In the genomic region with DNA sequence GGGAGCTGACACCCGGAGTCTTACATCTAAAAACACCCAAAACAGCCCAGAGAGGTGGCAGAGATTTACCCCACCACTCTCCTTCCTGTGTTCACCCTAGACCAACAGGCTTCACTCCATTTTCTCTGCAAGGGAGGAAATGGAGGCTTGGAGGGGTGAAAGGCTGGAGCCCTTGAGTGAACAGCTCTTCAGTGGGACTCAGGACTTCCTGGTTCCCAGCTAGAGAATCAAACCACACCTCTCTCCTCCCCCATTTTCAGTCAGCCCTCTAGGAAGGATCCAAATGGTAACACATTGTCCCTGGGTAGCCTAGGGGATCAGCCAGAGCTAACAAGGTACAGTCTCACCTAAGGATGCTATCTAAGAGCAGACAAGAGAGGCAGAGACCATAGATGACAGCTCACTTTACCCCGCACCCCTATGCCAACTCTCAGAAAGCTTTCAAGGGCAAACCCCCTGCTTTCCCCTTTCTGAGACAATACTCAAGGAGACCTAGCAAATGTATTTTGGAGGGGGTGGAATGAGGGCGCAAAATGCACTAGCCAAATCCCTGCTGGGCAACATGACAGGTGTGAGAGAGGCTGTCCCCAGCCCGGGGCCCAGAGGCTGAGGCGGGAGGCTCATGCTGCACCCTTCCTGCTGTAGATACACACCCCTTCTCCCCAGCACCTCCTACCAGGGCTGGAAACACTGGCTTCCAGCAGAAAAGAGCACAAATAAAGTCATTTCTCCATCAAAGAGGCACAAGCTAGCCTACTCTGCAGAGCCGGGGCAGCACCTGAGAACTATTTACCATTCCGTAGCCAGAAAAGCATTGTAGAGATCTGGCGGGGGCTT, we compare ENCODE assay signal across 8 mouse cellular contexts. TPM values are rescaled to one million over a fixed set of nuclear protein-coding genes. Genes with fewer than 3 reads are reported as not detected.
DNase-seq lines count a peak whose midpoint lies in the region; ATAC-seq and TF ChIP-seq lines count a peak whose summit lies in the region.

No protein-coding gene starts in this region.

- peak overlapping the region; percentile 98 for H3K9ac ChIP-seq in embryonic facial prominence, embryonic 12.5 days
- peak overlapping the region; percentile 99 for H3K9ac ChIP-seq in hindbrain, postnatal 0 days (replicated peaks; ENCODE audit: low read length)

- H3K9me3 ChIP-seq in embryonic facial prominence, embryonic 12.5 days, result no peaks in the 10 kb centered on the region
- no peaks in the 10 kb centered on the region for H3K9me3 ChIP-seq in hindbrain, postnatal 0 days (ENCODE audit: low read length)

- no peaks in the 10 kb centered on the region for H3K27me3 ChIP-seq in embryonic facial prominence, embryonic 12.5 days
- no peaks in the 10 kb centered on the region for H3K27me3 ChIP-seq in hindbrain, postnatal 0 days (ENCODE audit: insufficient read depth, low read length)

- ATAC-seq in embryonic facial prominence, embryonic 12.5 days (ENCODE audit: insufficient number of reproducible peaks, insufficient read depth, low FRiP score, low TSS enrichment), result no peak
- no peak for ATAC-seq in hindbrain, postnatal 0 days

- H3K4me1 ChIP-seq in embryonic facial prominence, embryonic 12.5 days, result peaks cover 36% of the 10 kb centered on the region
- H3K4me1 ChIP-seq in hindbrain, postnatal 0 days (ENCODE audit: insufficient read depth, low read length), result peaks cover 31% of the 10 kb centered on the region

- DNase-seq in spleen, adult 12 weeks (ENCODE audit: low spot score), result peak; percentile 22
- DNase-seq in spleen, adult 18-20 months, result no peak
- DNase-seq in hindbrain, postnatal 0 days (ENCODE audit: low spot score), result no peak
- peak; percentile 74 for DNase-seq in lung, postnatal 36 days
- DNase-seq in c-Kit-positive CD71-positive TER-119-positive erythroid progenitor cells, embryonic 14.5 days (ENCODE audit: low spot score), result no peak
- no peak for DNase-seq in urinary bladder, adult 18-20 months (ENCODE audit: low spot score in 2 of 2)
- DNase-seq in urinary bladder, postnatal 10 days (ENCODE audit: low spot score), result no peak

- H3K27ac ChIP-seq in embryonic facial prominence, embryonic 12.5 days, result peak overlapping the region; percentile 99; the same call in 1 of the 2 replicates
- no peak overlapping the region; the same call in 1 of the 2 replicates for H3K27ac ChIP-seq in hindbrain, postnatal 0 days

- H3K4me2 ChIP-seq in embryonic facial prominence, embryonic 12.5 days (replicated peaks), result peak overlapping the region; percentile 100
- H3K4me2 ChIP-seq in hindbrain, postnatal 0 days (ENCODE audit: low read depth, low read length), result peak overlapping the region; percentile 99

- WGBS in embryonic facial prominence, embryonic 12.5 days, result 13% methylated on average over 8 of the region's 8 CpGs
- WGBS in hindbrain, postnatal 0 days, result 10% methylated on average over 8 of the region's 8 CpGs

- no peak for TF ChIP-seq CTCF in hindbrain, postnatal 0 days (IDR thresholded peaks at IDR 0.05; ENCODE audit: low read depth)

- H3K36me3 ChIP-seq in embryonic facial prominence, embryonic 12.5 days, result peaks cover 20% of the 10 kb centered on the region
- peaks cover 18% of the 10 kb centered on the region for H3K36me3 ChIP-seq in hindbrain, postnatal 0 days (ENCODE audit: insufficient read depth, low read length)

- peak overlapping the region; percentile 96 for H3K4me3 ChIP-seq in embryonic facial prominence, embryonic 12.5 days
- peak overlapping the region; percentile 100 for H3K4me3 ChIP-seq in hindbrain, postnatal 0 days (ENCODE audit: low read length)

RNA-seq across cellular contexts. Expression of gene Kmt2d, which starts 1.4 kb away (rescaled TPM):
- 12.9 and 14.2 TPM in 2 replicates for polyA plus RNA-seq in embryonic facial prominence, embryonic 12.5 days (2016; fragmentation: Nextera tagmentation; extraction: Ambion mirVana)
- total RNA-seq in hindbrain, postnatal 0 days (2014; rRNA removed), result 27.7 and 37.8 TPM in 2 replicates
- polyA plus RNA-seq in hindbrain, postnatal 0 days (2015; fragmentation: Nextera tagmentation; extraction: Ambion mirVana), result 7.4 and 7.6 TPM in 2 replicates

RNA-seq across cellular contexts. Expression of gene Rhebl1, which starts 24.8 kb away (rescaled TPM):
- polyA plus RNA-seq in embryonic facial prominence, embryonic 12.5 days (2016; fragmentation: Nextera tagmentation; extraction: Ambion mirVana), result 19.3 and 20.7 TPM in 2 replicates
- total RNA-seq in hindbrain, postnatal 0 days (2014; rRNA removed), result 5.8 and 10.2 TPM in 2 replicates
- 25.7 and 26.7 TPM in 2 replicates for polyA plus RNA-seq in hindbrain, postnatal 0 days (2015; fragmentation: Nextera tagmentation; extraction: Ambion mirVana)

RNA-seq across cellular contexts. Expression of gene Dhh, which starts 28.8 kb away (rescaled TPM):
- 0.67 and 1.2 TPM in 2 replicates for polyA plus RNA-seq in embryonic facial prominence, embryonic 12.5 days (2016; fragmentation: Nextera tagmentation; extraction: Ambion mirVana)
- 0.29 and 0.68 TPM in 2 replicates for total RNA-seq in hindbrain, postnatal 0 days (2014; rRNA removed)
- polyA plus RNA-seq in hindbrain, postnatal 0 days (2015; fragmentation: Nextera tagmentation; extraction: Ambion mirVana), result 0.85 and 1.0 TPM in 2 replicates

RNA-seq across cellular contexts. Expression of gene Prkag1, which starts 38.2 kb away (rescaled TPM):
- 85.9 and 87.1 TPM in 2 replicates for polyA plus RNA-seq in embryonic facial prominence, embryonic 12.5 days (2016; fragmentation: Nextera tagmentation; extraction: Ambion mirVana)
- total RNA-seq in hindbrain, postnatal 0 days (2014; rRNA removed), result 62.4 and 99.4 TPM in 2 replicates
- polyA plus RNA-seq in hindbrain, postnatal 0 days (2015; fragmentation: Nextera tagmentation; extraction: Ambion mirVana), result 61.1 and 62.3 TPM in 2 replicates

RNA-seq across cellular contexts. Expression of gene Lmbr1l, which starts 48.5 kb away (rescaled TPM):
- polyA plus RNA-seq in embryonic facial prominence, embryonic 12.5 days (2016; fragmentation: Nextera tagmentation; extraction: Ambion mirVana), result 21.5 and 26.4 TPM in 2 replicates
- 28.7 and 51.0 TPM in 2 replicates for total RNA-seq in hindbrain, postnatal 0 days (2014; rRNA removed)
- polyA plus RNA-seq in hindbrain, postnatal 0 days (2015; fragmentation: Nextera tagmentation; extraction: Ambion mirVana), result 20.0 and 20.9 TPM in 2 replicates

Comparison
In these comparisons a context has a peak if more than half of its experiments do, and no peak if none do; other contexts are left out.
1. DNase-seq: peak in spleen, adult 12 weeks (single experiment) and lung, postnatal 36 days (single experiment); none in spleen, adult 18-20 months (0 of 2), hindbrain, postnatal 0 days (single experiment), c-Kit-positive CD71-positive TER-119-positive erythroid progenitor cells, embryonic 14.5 days (single experiment), urinary bladder, adult 18-20 months (0 of 2) and urinary bladder, postnatal 10 days (single experiment).